Mouse (Mus musculus) embryonic facial prominence, embryonic 11.5 days (tissue): ENCODE data around the gene 4932438A13Rik. TPM values are rescaled to one million over a fixed set of nuclear protein-coding genes. Genes with fewer than 3 reads are reported as not detected.

Experiments used
- ATAC-seq: fragments of 200-750 bp; cut with Nextera tagmentation; replicated peaks from 2 replicates; pipeline ENCODE4 v1.8.0; 2017; ENCODE audit warnings: low read depth; ENCODE audit not compliant: insufficient number of reproducible peaks, low FRiP score, low TSS enrichment
- DNase-seq: peaks from one replicate; pipeline ENCODE4 v3.0.0-alpha.2; 2015; ENCODE audit warnings: low spot score
- H3K27ac ChIP-seq: fragments of 300-500 bp; sonication (generic); replicated peaks from 2 replicates; pipeline ENCODE4 v1.5.1; 2014; ENCODE audit warnings: mild to moderate bottlenecking, low read depth, low read length, control low read depth
- H3K27me3 ChIP-seq: fragments of 300-500 bp; sonication (generic); 2 replicates; pipeline ENCODE4 v1.6.1; 2014; ENCODE audit warnings: mild to moderate bottlenecking, low read length, moderate library complexity, mixed read lengths; ENCODE audit not compliant: control insufficient read depth, insufficient read depth
- H3K36me3 ChIP-seq: fragments of 300-500 bp; sonication (generic); replicated peaks from 2 replicates; pipeline ENCODE4 v1.6.1; 2014; ENCODE audit warnings: low read depth, mild to moderate bottlenecking, low read length, moderate library complexity, mixed read lengths; ENCODE audit not compliant: control insufficient read depth, insufficient read depth
- H3K4me1 ChIP-seq: fragments of 300-500 bp; sonication (generic); 2 replicates; pipeline ENCODE4 v1.6.1; 2014; ENCODE audit warnings: low read length, mixed read lengths; ENCODE audit not compliant: control insufficient read depth, insufficient read depth
- H3K4me2 ChIP-seq: fragments of 300-500 bp; sonication (generic); 2 replicates; pipeline ENCODE4 v1.6.1; 2014; ENCODE audit warnings: low read depth, mild to moderate bottlenecking, control low read depth, low read length, moderate library complexity
- H3K4me3 ChIP-seq: fragments of 300-500 bp; sonication (generic); 2 replicates; pipeline ENCODE4 v1.5.1; 2014; ENCODE audit warnings: low read depth, low read length, control low read depth
- H3K9ac ChIP-seq: fragments of 300-500 bp; sonication (generic); replicated peaks from 2 replicates; pipeline ENCODE4 v1.6.1; 2014; ENCODE audit warnings: mild to moderate bottlenecking, control low read depth, low read length
- H3K9me3 ChIP-seq: fragments of 300-500 bp; sonication (generic); replicated peaks from 2 replicates; pipeline ENCODE4 v1.6.1; 2016; ENCODE audit warnings: mild to moderate bottlenecking, low read length, inconsistent platforms, mixed read lengths; ENCODE audit not compliant: control insufficient read depth
- WGBS: fragments of 180-500 bp; shearing (Covaris S2); extraction: QIAGEN DNeasy Blood & Tissue Kit; methylation state at CpG from one replicate; pipeline ENCODE4 v1.1.7; 2014; 5-methylcytosine and 5-hydroxymethylcytosine counted together
- polyA plus RNA-seq: library from polyadenylated mRNA; unstranded; fragments of >200 nt; fragmentation: Nextera tagmentation; extraction: Ambion mirVana; gene quantifications from 2 replicates; pipeline ENCODE4 v1.2.1, GENCODE M21; 2014

The 4932438A13Rik gene
- polyA plus RNA-seq, 1 experiment from 2014 or later = 46.0 TPM

- no peak for DNase-seq
- Histone ChIP-seq H3K27ac (no peak overlapping the region), H3K4me3 (no peak overlapping the region), H3K9ac (no peak overlapping the region), H3K4me2 (no peak overlapping the region), H3K4me1 (no peaks in the 10 kb centered on the region), H3K9me3 (no peaks in the 10 kb centered on the region), H3K36me3 (no peaks in the 10 kb centered on the region), H3K27me3 (no peaks in the 10 kb centered on the region)
- ATAC-seq = no peak
These were observed 80.8 kb downstream of the 4932438A13Rik start for GRCm38 (mm10) chr3:36943706-36944105.

GRCm38 (mm10) chr3:37037979-37038378 is 175.1 kb downstream of the 4932438A13Rik start:
- DNase-seq = no peak
- H3K27ac ChIP-seq = no peak overlapping the region
- H3K9me3 ChIP-seq = no peaks in the 10 kb centered on the region
- H3K4me1 ChIP-seq = no peaks in the 10 kb centered on the region
- no peak overlapping the region for H3K4me3 ChIP-seq
- H3K4me2 ChIP-seq = no peak overlapping the region
- WGBS = 92% methylated on average over 2 of the region's 2 CpGs
- H3K36me3 ChIP-seq = no peaks in the 10 kb centered on the region; the same call in 1 of the 2 replicates
- H3K9ac ChIP-seq = no peak overlapping the region
- no peaks in the 10 kb centered on the region for H3K27me3 ChIP-seq
- no peak for ATAC-seq

- Histone ChIP-seq H3K4me1 (no peaks in the 10 kb centered on the region), H3K27ac (no peak overlapping the region), H3K4me2 (no peak overlapping the region), H3K4me3 (no peak overlapping the region), H3K9ac (no peak overlapping the region), H3K27me3 (no peaks in the 10 kb centered on the region), H3K9me3 (no peaks in the 10 kb centered on the region), H3K36me3 (no peaks in the 10 kb centered on the region; the same call in 1 of the 2 replicates)
- ATAC-seq (no peak), DNase-seq (no peak)
These were observed 176.9 kb downstream of the 4932438A13Rik start for GRCm38 (mm10) chr3:37039811-37040210.

GRCm38 (mm10) chr3:37051491-37051890 is 188.6 kb downstream of the 4932438A13Rik start:
- WGBS = 100% methylated on average over 1 of the region's 1 CpGs
- no peak overlapping the region for H3K4me2 ChIP-seq
- H3K27ac ChIP-seq = no peak overlapping the region
- no peaks in the 10 kb centered on the region for H3K4me1 ChIP-seq
- H3K36me3 ChIP-seq = no peaks in the 10 kb centered on the region
- ATAC-seq (no peak), DNase-seq (no peak)
- H3K27me3 ChIP-seq = no peaks in the 10 kb centered on the region
- H3K9ac ChIP-seq = no peak overlapping the region
- no peak overlapping the region for H3K4me3 ChIP-seq
- no peaks in the 10 kb centered on the region for H3K9me3 ChIP-seq

GRCm38 (mm10) chr3:37063406-37063805 is 200.5 kb downstream of the 4932438A13Rik start, which contains the start of gene Adad1:
TSS of gene Adad1 (plus strand) at chr3:37063527.
- Histone ChIP-seq H3K9ac (no peak within 1 kb of the TSS), H3K36me3 (no peaks in the 10 kb centered on the region), H3K27me3 (no peaks in the 10 kb centered on the region), H3K27ac (no peak within 1 kb of the TSS), H3K9me3 (no peaks in the 10 kb centered on the region), H3K4me3 (peak within 1 kb of the TSS; percentile 14; the same call in 1 of the 2 replicates), H3K4me2 (peak within 1 kb of the TSS; percentile 31), H3K4me1 (no peaks in the 10 kb centered on the region)
- DNase-seq (no peak), ATAC-seq (no peak)
- 53% methylated on average over 39 of the region's 39 CpGs for WGBS

GRCm38 (mm10) chr3:37073211-37073610 is 210.3 kb downstream of the 4932438A13Rik start:
- Histone ChIP-seq H3K36me3 (no peaks in the 10 kb centered on the region), H3K27me3 (no peaks in the 10 kb centered on the region), H3K9ac (no peak overlapping the region), H3K27ac (no peak overlapping the region), H3K9me3 (no peaks in the 10 kb centered on the region), H3K4me1 (no peaks in the 10 kb centered on the region), H3K4me2 (no peak overlapping the region), H3K4me3 (no peak overlapping the region)
- ATAC-seq (no peak), DNase-seq (no peak)

GRCm38 (mm10) chr3:37084860-37085259 is 222.0 kb downstream of the 4932438A13Rik start:
- Histone ChIP-seq H3K27ac (no peak overlapping the region), H3K9ac (no peak overlapping the region), H3K9me3 (no peaks in the 10 kb centered on the region), H3K4me1 (no peaks in the 10 kb centered on the region), H3K36me3 (no peaks in the 10 kb centered on the region), H3K4me3 (no peak overlapping the region), H3K4me2 (no peak overlapping the region), H3K27me3 (no peaks in the 10 kb centered on the region)
- WGBS = 83% methylated on average over 4 of the region's 4 CpGs
- DNase-seq = no peak
- no peak for ATAC-seq

- H3K4me3 ChIP-seq = no peak overlapping the region
These were observed 227.8 kb downstream of the 4932438A13Rik start for GRCm38 (mm10) chr3:37090721-37091120.

More at GRCm38 (mm10) chr3:37090721-37091120, 227.8 kb downstream of the 4932438A13Rik start:
- ATAC-seq = no peak
- no peak for DNase-seq
- Histone ChIP-seq H3K27ac (no peak overlapping the region), H3K36me3 (no peaks in the 10 kb centered on the region), H3K4me1 (no peaks in the 10 kb centered on the region), H3K27me3 (no peaks in the 10 kb centered on the region), H3K9ac (no peak overlapping the region), H3K4me2 (no peak overlapping the region), H3K9me3 (no peaks in the 10 kb centered on the region)
